ENCODE assay signal across 8 mouse cellular contexts in the genomic region with DNA sequence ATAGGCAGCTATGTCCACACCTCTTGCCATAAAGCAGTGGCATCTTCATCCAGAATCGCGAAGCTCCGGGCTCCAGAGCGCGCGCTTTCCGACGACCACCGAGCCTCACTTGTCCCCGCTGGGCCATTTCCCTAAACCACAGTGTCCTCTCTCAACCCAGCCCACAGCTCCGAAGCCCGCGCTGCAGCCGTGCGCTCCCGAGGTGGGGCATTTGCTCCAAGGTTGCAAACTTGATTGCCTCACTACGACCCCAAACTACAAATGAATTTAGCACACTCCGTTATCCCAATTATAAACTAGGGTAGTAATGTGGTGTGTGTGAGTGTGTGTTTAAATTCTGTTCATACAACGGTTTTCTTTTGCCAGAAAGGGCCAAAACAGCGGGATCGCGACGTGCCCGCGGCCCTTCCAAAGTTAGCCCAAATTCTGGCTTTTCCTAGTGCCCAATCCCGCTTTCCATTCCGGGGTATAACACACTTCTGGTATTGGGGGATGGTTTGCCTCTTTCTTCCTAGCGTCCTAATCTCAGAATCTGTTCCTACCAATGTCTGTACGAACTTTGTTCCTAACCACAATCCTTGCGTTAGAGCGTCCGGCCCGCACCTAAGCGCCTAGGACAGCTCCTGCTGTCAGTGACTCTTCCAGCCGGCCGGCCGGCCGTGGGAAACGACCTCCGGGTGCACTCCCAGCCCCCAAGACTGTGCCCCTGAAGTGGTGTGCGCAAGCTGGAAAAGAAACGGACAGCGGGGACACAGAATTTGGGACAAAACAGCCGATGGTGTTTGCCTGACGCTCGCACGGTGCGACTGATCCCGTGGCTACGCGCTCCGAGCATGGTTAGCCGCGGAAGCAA. TPM values are rescaled to one million over a fixed set of nuclear protein-coding genes. Genes with fewer than 3 reads are reported as not detected.
DNase-seq lines count a peak whose midpoint lies in the region; ATAC-seq lines count a peak whose summit lies in the region.

No protein-coding gene starts in this region.

- H3K36me3 ChIP-seq in kidney, embryonic 15.5 days: no peaks in the 10 kb centered on the region
- no peaks in the 10 kb centered on the region for H3K36me3 ChIP-seq in hindbrain, embryonic 12.5 days
- no peaks in the 10 kb centered on the region for H3K36me3 ChIP-seq in midbrain, embryonic 12.5 days

- H3K27me3 ChIP-seq in kidney, embryonic 15.5 days: peaks cover 94% of the 10 kb centered on the region
- peaks cover 90% of the 10 kb centered on the region for H3K27me3 ChIP-seq in hindbrain, embryonic 12.5 days
- peaks cover 83% of the 10 kb centered on the region for H3K27me3 ChIP-seq in midbrain, embryonic 12.5 days

- 0 out of 2 replicates have a peak overlapping the region, but pooled peaks have one; percentile 22 for H3K9ac ChIP-seq in kidney, embryonic 15.5 days
- peak overlapping the region; percentile 50; the same call in 1 of the 2 replicates for H3K9ac ChIP-seq in hindbrain, embryonic 12.5 days
- 0 out of 2 replicates have a peak overlapping the region, but pooled peaks have one; percentile 8 for H3K9ac ChIP-seq in midbrain, embryonic 12.5 days (replicated peaks)

- peaks cover 29% of the 10 kb centered on the region for H3K4me1 ChIP-seq in kidney, embryonic 15.5 days
- H3K4me1 ChIP-seq in hindbrain, embryonic 12.5 days: peaks cover 26% of the 10 kb centered on the region
- peaks cover 23% of the 10 kb centered on the region for H3K4me1 ChIP-seq in midbrain, embryonic 12.5 days

- H3K27ac ChIP-seq in kidney, embryonic 15.5 days: no peak overlapping the region
- H3K27ac ChIP-seq in hindbrain, embryonic 12.5 days: no peak overlapping the region
- H3K27ac ChIP-seq in midbrain, embryonic 12.5 days (replicated peaks): no peak overlapping the region

- H3K4me2 ChIP-seq in kidney, embryonic 15.5 days: peak overlapping the region; percentile 99
- H3K4me2 ChIP-seq in hindbrain, embryonic 12.5 days (replicated peaks): peak overlapping the region; percentile 98
- H3K4me2 ChIP-seq in midbrain, embryonic 12.5 days (replicated peaks): peak overlapping the region; percentile 96

- DNase-seq in kidney, postnatal 14 days: no peak
- peak; percentile 46 for DNase-seq in embryo, embryonic 10 days (ENCODE audit: low spot score)
- no peak for DNase-seq in cerebellum, postnatal 4 days (ENCODE audit: low spot score in 2 of 2)

- ATAC-seq in kidney, embryonic 15.5 days (replicated peaks; ENCODE audit: low FRiP score): peak; percentile 19; the same call in 1 of the 2 replicates
- ATAC-seq in hindbrain, embryonic 12.5 days (ENCODE audit: low FRiP score): 0 out of 2 replicates have a peak, but pooled peaks have one; percentile 4
- ATAC-seq in midbrain, embryonic 12.5 days (ENCODE audit: low FRiP score, low read depth): 0 out of 2 replicates have a peak, but pooled peaks have one; percentile 27
- no peak for ATAC-seq in monocyte, adult 5-6 weeks (replicated peaks; ENCODE audit: insufficient number of reproducible peaks, low FRiP score, low TSS enrichment, poor library complexity, severe bottlenecking)
- ATAC-seq in erythroid progenitor cell, adult 5-6 weeks (replicated peaks; ENCODE audit: low FRiP score, poor library complexity, severe bottlenecking): no peak

- H3K4me3 ChIP-seq in kidney, embryonic 15.5 days (replicated peaks): peak overlapping the region; percentile 62
- peak overlapping the region; percentile 52 for H3K4me3 ChIP-seq in hindbrain, embryonic 12.5 days
- H3K4me3 ChIP-seq in midbrain, embryonic 12.5 days: peak overlapping the region; percentile 57

- no peaks in the 10 kb centered on the region for H3K9me3 ChIP-seq in kidney, embryonic 15.5 days (replicated peaks)
- H3K9me3 ChIP-seq in hindbrain, embryonic 12.5 days (replicated peaks): no peaks in the 10 kb centered on the region
- H3K9me3 ChIP-seq in midbrain, embryonic 12.5 days: no peaks in the 10 kb centered on the region

- WGBS in kidney, embryonic 15.5 days: under 1% methylated on average over 54 of the region's 54 CpGs
- WGBS in hindbrain, embryonic 12.5 days: under 1% methylated on average over 54 of the region's 54 CpGs
- under 1% methylated on average over 54 of the region's 54 CpGs for WGBS in midbrain, embryonic 12.5 days

RNA-seq across cellular contexts. Expression of gene Barx2, which starts 0.7 kb away (rescaled TPM):
- polyA plus RNA-seq in kidney, embryonic 15.5 days (2015; fragmentation: Nextera tagmentation; extraction: Ambion mirVana): 0.16 TPM in 1 of 2 replicates, not detected in the other
- 0.14 TPM in 1 of 2 replicates, not detected in the other for polyA plus RNA-seq in hindbrain, embryonic 12.5 days (2016; fragmentation: Nextera tagmentation; extraction: Ambion mirVana)
- not detected in 2 replicates for polyA plus RNA-seq in midbrain, embryonic 12.5 days (2016; fragmentation: Nextera tagmentation; extraction: Ambion mirVana)
- not detected in 3 replicates for total RNA-seq in monocyte, adult 5-6 weeks (2017)
- not detected in 2 replicates for total RNA-seq in erythroid progenitor cell, adult 5-6 weeks (2015; ENCODE audit: low replicate concordance)
- not detected in 2 replicates for total RNA-seq in erythroid progenitor cell, adult 5-6 weeks (2017; ENCODE audit: low replicate concordance)

Comparison
In these comparisons a context has a peak if more than half of its experiments do, and no peak if none do; other contexts are left out.
1. ATAC-seq: peak in kidney, embryonic 15.5 days (single experiment), hindbrain, embryonic 12.5 days (single experiment) and midbrain, embryonic 12.5 days (single experiment); none in monocyte, adult 5-6 weeks (single experiment) and erythroid progenitor cell, adult 5-6 weeks (single experiment).
2. Peak in every context shown above with its lines, with median percentiles within 50 percentile points of each other: H3K4me2 ChIP-seq, H3K4me3 ChIP-seq and H3K9ac ChIP-seq.